Mouse (Mus musculus) thymus, adult 2 months (tissue): ENCODE measurements at regions not wholly inside any gene's neighbourhood (a gene's known extent, or its start where the extent isn't known, plus 50 kb on each side); places are given as distances from the start of the nearest gene placed in this dataset.

ENCODE experiments used
- CTCF ChIP-seq: fragments of 200-500 bp; IDR thresholded peaks from 2 replicates; pipeline ENCODE4 v1.5.1; 2012; ENCODE audit warnings: mild to moderate bottlenecking, control low read depth, low read length, moderate library complexity, borderline replicate concordance; ENCODE audit not compliant: control insufficient read depth, poor library complexity, insufficient read depth; ENCODE audit errors: extremely low read depth
- POLR2A ChIP-seq: fragments of 200-500 bp; IDR thresholded peaks from 2 replicates; pipeline ENCODE4 v1.6.1; 2012; ENCODE audit warnings: mild to moderate bottlenecking, low read length, control low read depth, moderate library complexity; ENCODE audit not compliant: control insufficient read depth, poor library complexity, insufficient read depth; ENCODE audit errors: extremely low read depth

GRCm38 (mm10) chr11:114224706-114225105, 157.9 kb upstream of the Sdk2 start:
- TF ChIP-seq CTCF = no peak
- TF ChIP-seq POLR2A = no peak
